Mouse (Mus musculus): ENCODE data around the gene Gm12253. TPM values are rescaled to one million over a fixed set of nuclear protein-coding genes. Genes with fewer than 3 reads are reported as not detected.

Gm12253 gene
- not detected for polyA plus RNA-seq (2017; shearing (Covaris generic))

GRCm38 (mm10) chr11:58432259-58432658 lies at the start of gene Gm12253:
Gene Gm12253 (plus strand): TSS chr11:58432559.
- ATAC-seq: no peak

- ATAC-seq: no peak
Observed at GRCm38 (mm10) chr11:58399985-58400645, 32.2 kb upstream of the Gm12253 start.

GRCm38 (mm10) chr11:58400655-58401054 lies 31.7 kb upstream of the Gm12253 start:
- ATAC-seq: no peak

GRCm38 (mm10) chr11:58408066-58408465 lies 24.3 kb upstream of the Gm12253 start:
- ATAC-seq: no peak

- ATAC-seq: no peak
Observed at GRCm38 (mm10) chr11:58418336-58418735, 14.0 kb upstream of the Gm12253 start.

- ATAC-seq: no peak
Observed at GRCm38 (mm10) chr11:58420815-58421214, 11.5 kb upstream of the Gm12253 start, which contains the start of gene 1810065E05Rik. Gene 1810065E05Rik (plus strand): TSS chr11:58421111.

GRCm38 (mm10) chr11:58437866-58438265 lies 5.5 kb downstream of the Gm12253 start:
- ATAC-seq: no peak

GRCm38 (mm10) chr11:58452759-58453158 lies 20.4 kb downstream of the Gm12253 start, which contains the start of gene Lypd9:
Gene Lypd9 (minus strand): TSS chr11:58452923.
- ATAC-seq: no peak

GRCm38 (mm10) chr11:58453592-58453991 lies 21.2 kb downstream of the Gm12253 start:
- ATAC-seq: no peak

- no peak for ATAC-seq
Observed at GRCm38 (mm10) chr11:58462170-58462569, 29.8 kb downstream of the Gm12253 start, which contains the start of gene Olfr30. Gene Olfr30 (minus strand): TSS chr11:58462270.

Other genes with a start within 250 kb of the Gm12253 start
- gene Igtp, start 233.0 kb upstream of the Gm12253 start, polyA plus RNA-seq (2017; shearing (Covaris generic)): 100 to 1,000 TPM; 300 to 422 (median 383) TPM
- gene Irgm2, start 232.9 kb upstream of the Gm12253 start, polyA plus RNA-seq (2017; shearing (Covaris generic)): 10 to 100 TPM; 47.5 to 49.5 (median 48.5) TPM
- gene 4930438A08Rik, start 157.8 kb upstream of the Gm12253 start, polyA plus RNA-seq (2017; shearing (Covaris generic)): not detected
- 10 to 100 TPM in 1 of 3 experiments, 1 to 10 TPM in 2; 7.6 to 10.2 (median 7.8) TPM for gene Zfp692, start 125.5 kb upstream of the Gm12253 start, polyA plus RNA-seq (2017; shearing (Covaris generic))
- gene Zfp672, start 102.2 kb upstream of the Gm12253 start, polyA plus RNA-seq (2017; shearing (Covaris generic)): 10 to 100 TPM; 40.5 to 41.4 (median 41.1) TPM
- gene Sh3bp5l, start 101.8 kb upstream of the Gm12253 start, polyA plus RNA-seq (2017; shearing (Covaris generic)): 1 to 10 TPM; 5.1 to 7.9 (median 6.8) TPM
- not detected for gene Lypd8, start 53.5 kb upstream of the Gm12253 start, polyA plus RNA-seq (2017; shearing (Covaris generic))
- gene 1810065E05Rik, start 11.4 kb upstream of the Gm12253 start, polyA plus RNA-seq (2017; shearing (Covaris generic)): not detected
- gene Lypd9, start 20.4 kb downstream of the Gm12253 start, polyA plus RNA-seq (2017; shearing (Covaris generic)): not detected
- gene Olfr30, start 29.7 kb downstream of the Gm12253 start, polyA plus RNA-seq (2017; shearing (Covaris generic)): not detected
- gene Olfr332, start 60.0 kb downstream of the Gm12253 start, polyA plus RNA-seq (2017; shearing (Covaris generic)): under 1 TPM in 1 of 3 experiments, not detected in 2; 0.13 TPM
- not detected for gene Olfr331, start 70.0 kb downstream of the Gm12253 start, polyA plus RNA-seq (2017; shearing (Covaris generic))
- gene Olfr330, start 102.3 kb downstream of the Gm12253 start, polyA plus RNA-seq (2017; shearing (Covaris generic)): not detected
- not detected for gene Olfr329-ps, start 113.9 kb downstream of the Gm12253 start, polyA plus RNA-seq (2017; shearing (Covaris generic))
- gene Olfr328, start 123.1 kb downstream of the Gm12253 start, polyA plus RNA-seq (2017; shearing (Covaris generic)): not detected
- gene Olfr224, start 138.0 kb downstream of the Gm12253 start, polyA plus RNA-seq (2017; shearing (Covaris generic)): under 1 TPM in 1 of 3 experiments, not detected in 2; 0.26 TPM
- not detected for gene Olfr325, start 145.2 kb downstream of the Gm12253 start, polyA plus RNA-seq (2017; shearing (Covaris generic))
- not detected for gene Olfr324, start 162.6 kb downstream of the Gm12253 start, polyA plus RNA-seq (2017; shearing (Covaris generic))
- not detected for gene 2210407C18Rik, start 183.5 kb downstream of the Gm12253 start, polyA plus RNA-seq (2017; shearing (Covaris generic))
- not detected for gene Olfr323, start 197.9 kb downstream of the Gm12253 start, polyA plus RNA-seq (2017; shearing (Covaris generic))
- not detected for gene Trim58, start 207.9 kb downstream of the Gm12253 start, polyA plus RNA-seq (2017; shearing (Covaris generic))
- gene Olfr322, start 226.2 kb downstream of the Gm12253 start, polyA plus RNA-seq (2017; shearing (Covaris generic)): not detected
- gene Olfr320, start 248.5 kb downstream of the Gm12253 start, polyA plus RNA-seq (2017; shearing (Covaris generic)): not detected